Mouse (Mus musculus): ENCODE measurements around the gene Olfr1044. TPM values are rescaled to one million over a fixed set of nuclear protein-coding genes. Genes with fewer than 3 reads are reported as not detected.

Olfr1044 gene
- under 1 TPM in 1 of 2 experiments, not detected in 1; 0.99 TPM for polyA plus RNA-seq (2017; shearing (Covaris generic))

GRCm38 (mm10) chr2:86177720-86178119, at the start of gene Olfr1044:
TSS of gene Olfr1044 (minus strand) at chr2:86177820.

GRCm38 (mm10) chr2:86219214-86219613, 41.6 kb upstream of the Olfr1044 start, which contains the start of gene Olfr1046:
TSS of gene Olfr1046 (minus strand) at chr2:86219314.

DNA sequence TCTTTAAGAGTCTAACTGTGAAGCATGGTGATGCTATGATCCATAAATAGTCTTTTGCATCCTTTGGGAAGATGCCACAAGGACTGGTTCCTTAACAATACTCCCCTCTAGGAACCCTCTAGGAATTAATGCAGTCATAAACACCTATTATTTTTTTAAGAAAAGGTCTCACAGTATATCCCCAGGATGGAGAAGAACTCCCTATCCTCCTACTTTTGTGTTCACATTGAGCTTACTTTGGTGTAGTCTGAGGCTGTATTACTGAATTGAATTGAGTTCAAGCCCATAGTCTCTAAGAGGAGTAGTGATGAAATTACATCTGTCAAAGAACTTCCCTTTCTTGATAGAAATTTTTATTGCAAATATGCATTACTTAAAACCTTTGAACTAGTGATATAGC, 25.3 kb upstream of the Olfr1044 start, which contains the start of gene Olfr1045:
Olfr1045 (minus strand) TSS at position 101 of the 400 bp plus-strand sequence.

GRCm38 (mm10) chr2:86185583-86185982, 8.0 kb upstream of the Olfr1044 start, which contains the start of gene Olfr52:
TSS of gene Olfr52 (minus strand) at chr2:86185683.

DNA sequence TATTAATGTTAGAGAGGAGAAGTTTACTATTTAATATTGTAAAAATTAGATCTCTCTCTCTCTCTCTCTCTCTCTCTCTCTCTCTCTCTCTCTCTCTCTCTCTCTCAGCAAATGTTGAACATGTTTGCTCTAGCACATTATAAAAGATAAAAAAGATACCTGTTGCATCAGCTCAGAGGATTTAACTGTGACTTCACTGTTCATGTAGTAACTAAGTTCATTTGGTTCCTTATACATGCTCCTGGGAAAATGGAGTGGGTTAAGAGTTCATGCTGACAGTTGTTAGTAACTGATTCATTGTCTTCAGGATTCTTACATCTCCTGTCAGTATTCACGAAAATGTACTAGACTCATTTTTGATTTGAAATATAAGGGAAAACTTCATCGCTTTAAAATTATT, 10.2 kb downstream of the Olfr1044 start, which contains the start of gene Olfr1043:
Olfr1043 (minus strand) TSS at position 101 of the 400 bp plus-strand sequence.

GRCm38 (mm10) chr2:86161738-86162137, 15.9 kb downstream of the Olfr1044 start, which contains the start of gene Olfr1042:
TSS of gene Olfr1042 (minus strand) at chr2:86161838.

DNA sequence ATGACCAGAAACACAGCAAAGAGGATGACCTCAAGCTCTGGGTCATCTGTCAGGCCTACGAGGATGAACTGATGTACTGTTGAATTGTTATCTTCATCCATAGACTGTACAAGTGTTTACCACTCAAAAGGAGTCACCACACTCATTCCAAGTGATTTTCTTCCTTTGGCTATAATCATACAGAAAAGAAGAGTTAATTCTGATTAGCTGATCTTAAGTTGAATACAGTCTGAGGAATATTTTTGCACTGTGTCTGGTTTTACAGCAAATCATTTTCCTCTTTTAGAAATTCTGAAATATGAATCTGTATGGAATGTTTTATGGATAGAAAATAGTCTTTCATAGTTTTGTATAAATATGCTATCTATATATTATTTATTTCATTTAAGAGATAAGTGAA, 31.0 kb downstream of the Olfr1044 start, which contains the start of gene Olfr1040:
Olfr1040 (minus strand) TSS at position 101 of the 400 bp plus-strand sequence.

DNA sequence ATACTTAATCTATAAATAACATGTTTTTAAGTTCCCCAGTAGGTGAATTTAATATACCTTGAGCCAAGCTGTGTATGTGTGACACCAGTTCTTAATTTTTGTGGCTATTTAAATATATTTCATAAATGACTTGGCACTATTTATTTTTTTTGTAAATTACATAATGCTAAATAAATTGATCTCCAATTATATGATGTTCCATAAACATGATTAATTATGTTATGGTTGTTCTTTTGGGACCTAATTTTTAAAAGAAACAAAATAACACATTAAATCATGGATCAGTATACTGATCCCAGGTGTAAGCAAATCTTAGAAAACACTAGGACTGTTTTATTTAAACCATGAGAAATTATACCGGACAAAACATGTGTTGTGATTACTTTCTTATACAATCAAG, 41.8 kb downstream of the Olfr1044 start, which contains the start of gene Olfr1039:
Olfr1039 (minus strand) TSS at position 101 of the 400 bp plus-strand sequence.

Other genes with a start within 250 kb of the Olfr1044 start
- under 1 TPM in 1 of 2 experiments, not detected in 1; 0.66 TPM for gene Olfr1028, start 227.4 kb downstream of the Olfr1044 start, polyA plus RNA-seq (2017; shearing (Covaris generic))
- under 1 TPM; 0.07 to 0.39 TPM for gene Olfr1029, start 203.9 kb downstream of the Olfr1044 start, polyA plus RNA-seq (2017; shearing (Covaris generic))
- gene Olfr1030, start 198.5 kb downstream of the Olfr1044 start, polyA plus RNA-seq (2017; shearing (Covaris generic)): under 1 TPM; 0.37 to 0.62 TPM
- gene Olfr1031, start 187.5 kb downstream of the Olfr1044 start, polyA plus RNA-seq (2017; shearing (Covaris generic)): not detected
- not detected for gene Olfr1032, start 172.3 kb downstream of the Olfr1044 start, polyA plus RNA-seq (2017; shearing (Covaris generic))
- 1 to 10 TPM; 1.7 to 5.1 TPM for gene Olfr1033, start 157.2 kb downstream of the Olfr1044 start, polyA plus RNA-seq (2017; shearing (Covaris generic))
- gene Olfr1034, start 132.0 kb downstream of the Olfr1044 start, polyA plus RNA-seq (2017; shearing (Covaris generic)): not detected
- gene Olfr1036, start 103.8 kb downstream of the Olfr1044 start, polyA plus RNA-seq (2017; shearing (Covaris generic)): under 1 TPM in 1 of 2 experiments, not detected in 1; 0.14 TPM
- not detected for gene Olfr1037, start 90.4 kb downstream of the Olfr1044 start, polyA plus RNA-seq (2017; shearing (Covaris generic))
- gene Olfr1039, start 41.9 kb downstream of the Olfr1044 start, polyA plus RNA-seq (2017; shearing (Covaris generic)): not detected
- not detected for gene Olfr1040, start 31.1 kb downstream of the Olfr1044 start, polyA plus RNA-seq (2017; shearing (Covaris generic))
- under 1 TPM; 0.12 to 0.98 TPM for gene Olfr1042, start 16.0 kb downstream of the Olfr1044 start, polyA plus RNA-seq (2017; shearing (Covaris generic))
- gene Olfr1043, start 10.3 kb downstream of the Olfr1044 start, polyA plus RNA-seq (2017; shearing (Covaris generic)): 1 to 10 TPM in 1 of 2 experiments, under 1 TPM in 1; 0.12 to 3.0 TPM
- gene Olfr52, start 7.9 kb upstream of the Olfr1044 start, polyA plus RNA-seq (2017; shearing (Covaris generic)): under 1 TPM; 0.07 to 0.10 TPM
- not detected for gene Olfr1045, start 25.2 kb upstream of the Olfr1044 start, polyA plus RNA-seq (2017; shearing (Covaris generic))
- gene Olfr1046, start 41.5 kb upstream of the Olfr1044 start, polyA plus RNA-seq (2017; shearing (Covaris generic)): not detected
- gene Olfr1047, start 53.6 kb upstream of the Olfr1044 start, polyA plus RNA-seq (2017; shearing (Covaris generic)): not detected
- not detected for gene Olfr1048, start 62.5 kb upstream of the Olfr1044 start, polyA plus RNA-seq (2017; shearing (Covaris generic))
- under 1 TPM in 1 of 2 experiments, not detected in 1; 0.64 TPM for gene Olfr1049, start 80.5 kb upstream of the Olfr1044 start, polyA plus RNA-seq (2017; shearing (Covaris generic))
- gene Olfr1051, start 101.3 kb upstream of the Olfr1044 start, polyA plus RNA-seq (2017; shearing (Covaris generic)): not detected
- under 1 TPM in 1 of 2 experiments, not detected in 1; 0.20 TPM for gene Olfr1052, start 114.6 kb upstream of the Olfr1044 start, polyA plus RNA-seq (2017; shearing (Covaris generic))
- not detected for gene Olfr1053, start 137.5 kb upstream of the Olfr1044 start, polyA plus RNA-seq (2017; shearing (Covaris generic))
- not detected for gene Olfr1054, start 157.6 kb upstream of the Olfr1044 start, polyA plus RNA-seq (2017; shearing (Covaris generic))
- not detected for gene Olfr1055, start 172.5 kb upstream of the Olfr1044 start, polyA plus RNA-seq (2017; shearing (Covaris generic))
- gene Olfr1056, start 184.6 kb upstream of the Olfr1044 start, polyA plus RNA-seq (2017; shearing (Covaris generic)): not detected
- gene Olfr1057, start 200.6 kb upstream of the Olfr1044 start, polyA plus RNA-seq (2017; shearing (Covaris generic)): not detected
- gene Olfr1058, start 210.7 kb upstream of the Olfr1044 start, polyA plus RNA-seq (2017; shearing (Covaris generic)): not detected
- gene Olfr1061, start 236.2 kb upstream of the Olfr1044 start, polyA plus RNA-seq (2017; shearing (Covaris generic)): not detected
- under 1 TPM; 0.10 to 0.16 TPM for gene Olfr1062, start 248.9 kb upstream of the Olfr1044 start, polyA plus RNA-seq (2017; shearing (Covaris generic))

Data from inflammation-experienced regulatory T-cells (primary cell).